Mouse (Mus musculus) lung, embryonic 15.5 days (tissue): Measurements from ENCODE around the gene Hsf2. TPM values are rescaled to one million over a fixed set of nuclear protein-coding genes. Genes with fewer than 3 reads are reported as not detected.
"Not testable (repeated sequence)": the region's sequence is repeated elsewhere in the genome, so short reads cannot be mapped to it uniquely, and the experiment has no call there.

Experiments
- ATAC-seq: fragments of 200-750 bp; cut with Nextera tagmentation; 2 replicates; pipeline ENCODE4 v1.8.0; 2017; ENCODE audit warnings: moderate number of reproducible peaks, borderline replicate concordance; ENCODE audit not compliant: low FRiP score, low TSS enrichment; ENCODE audit errors: extremely low read depth
- H3K27ac ChIP-seq: fragments of 300-500 bp; sonication (generic); 2 replicates; pipeline ENCODE4 v1.5.1; 2015; ENCODE audit warnings: moderate library complexity, mild to moderate bottlenecking, inconsistent platforms
- H3K27me3 ChIP-seq: fragments of 300-500 bp; sonication (generic); 2 replicates; pipeline ENCODE4 v1.6.1; 2015; ENCODE audit warnings: inconsistent platforms
- H3K36me3 ChIP-seq: fragments of 300-500 bp; sonication (generic); 2 replicates; pipeline ENCODE4 v1.6.1; 2015; ENCODE audit warnings: inconsistent platforms
- H3K4me1 ChIP-seq: fragments of 300-500 bp; sonication (generic); 2 replicates; pipeline ENCODE4 v1.6.1; 2015; ENCODE audit warnings: inconsistent platforms
- H3K4me2 ChIP-seq: fragments of 300-500 bp; sonication (generic); 2 replicates; pipeline ENCODE4 v1.6.1; 2015; ENCODE audit warnings: inconsistent platforms, mild to moderate bottlenecking, moderate library complexity
- H3K4me3 ChIP-seq: fragments of 300-500 bp; sonication (generic); 2 replicates; pipeline ENCODE4 v1.5.1; 2015; ENCODE audit warnings: mild to moderate bottlenecking, inconsistent platforms
- H3K9ac ChIP-seq: fragments of 300-500 bp; sonication (generic); 2 replicates; pipeline ENCODE4 v1.6.1; 2015; ENCODE audit warnings: inconsistent platforms
- H3K9me3 ChIP-seq: fragments of 300-500 bp; sonication (generic); 2 replicates; pipeline ENCODE4 v1.6.1; 2016; ENCODE audit warnings: inconsistent platforms
- WGBS: fragments of 180-500 bp; shearing (Covaris S2); methylation state at CpG from one replicate; pipeline ENCODE4 v1.1.7; 2015; 5-methylcytosine and 5-hydroxymethylcytosine counted together
- polyA plus RNA-seq: library from polyadenylated mRNA; unstranded; fragments of >200 nt; fragmentation: Nextera tagmentation; extraction: Ambion mirVana; gene quantifications from 2 replicates; pipeline ENCODE4 v1.2.1, GENCODE M21; 2015

Gene Hsf2
- polyA plus RNA-seq = 23.5 TPM in 2 replicates

GRCm38 (mm10) chr10:57485908-57486541, at the start of gene Hsf2:
Gene Hsf2, plus strand, starts transcription at chr10:57486385.
- no peaks in the 10 kb centered on the region for H3K9me3 ChIP-seq
- WGBS = 1% methylated on average over 48 of the region's 52 CpGs
- H3K4me3 ChIP-seq = peak within 1 kb of the TSS; percentile 83
- H3K4me2 ChIP-seq = peak within 1 kb of the TSS; percentile 59
- peaks cover 8% of the 10 kb centered on the region; the same call in 1 of the 2 replicates for H3K4me1 ChIP-seq
- no peaks in the 10 kb centered on the region for H3K27me3 ChIP-seq
- peak; percentile 100 for ATAC-seq
- peak within 1 kb of the TSS; percentile 97 for H3K27ac ChIP-seq
- H3K9ac ChIP-seq = peak within 1 kb of the TSS; percentile 93
- no peaks in the 10 kb centered on the region for H3K36me3 ChIP-seq

- H3K9ac ChIP-seq = no peak overlapping the region
- peak; percentile 41; the same call in 1 of the 2 replicates for ATAC-seq
- no peaks in the 10 kb centered on the region for H3K9me3 ChIP-seq
- H3K4me3 ChIP-seq = no peak overlapping the region
- 80% methylated on average over 2 of the region's 2 CpGs for WGBS
- no peaks in the 10 kb centered on the region for H3K36me3 ChIP-seq
- no peak overlapping the region for H3K27ac ChIP-seq
- no peaks in the 10 kb centered on the region for H3K4me1 ChIP-seq
- H3K4me2 ChIP-seq = no peak overlapping the region
- H3K27me3 ChIP-seq = no peaks in the 10 kb centered on the region
Observed at GRCm38 (mm10) chr10:57437898-57438297, 48.3 kb upstream of the Hsf2 start.

DNA sequence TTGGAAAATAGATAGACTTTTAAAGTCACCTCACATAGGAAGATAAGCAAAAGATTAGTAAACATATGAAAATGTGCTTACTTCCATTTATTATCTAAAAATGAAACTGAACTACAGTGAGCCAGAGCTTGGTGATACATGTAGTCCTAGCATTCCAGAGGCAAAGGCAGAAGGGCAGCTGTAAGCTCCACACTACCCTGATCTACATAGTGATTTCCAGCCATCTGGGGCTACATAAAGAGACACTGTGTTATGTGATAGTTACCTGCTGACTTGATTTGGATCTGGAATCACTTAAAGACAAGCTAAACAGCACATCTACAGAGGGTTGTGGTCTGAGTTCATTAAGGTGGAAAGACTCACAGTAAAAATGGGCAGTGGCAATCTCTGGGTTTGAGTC, 45.1 kb upstream of the Hsf2 start:
- H3K9ac ChIP-seq = no peak overlapping the region
- no peaks in the 10 kb centered on the region for H3K9me3 ChIP-seq
- ATAC-seq = no peak
- no peak overlapping the region for H3K4me2 ChIP-seq
- no peaks in the 10 kb centered on the region for H3K27me3 ChIP-seq
- H3K4me1 ChIP-seq = no peaks in the 10 kb centered on the region
- no peak overlapping the region for H3K4me3 ChIP-seq
- H3K27ac ChIP-seq = no peak overlapping the region
- no peaks in the 10 kb centered on the region for H3K36me3 ChIP-seq

- Histone ChIP-seq H3K27ac (no peak overlapping the region), H3K4me3 (no peak overlapping the region), H3K36me3 (no peaks in the 10 kb centered on the region), H3K4me2 (no peak overlapping the region), H3K9me3 (no peaks in the 10 kb centered on the region), H3K4me1 (no peaks in the 10 kb centered on the region), H3K27me3 (no peaks in the 10 kb centered on the region), H3K9ac (no peak overlapping the region)
- no peak for ATAC-seq
- WGBS = 65% methylated on average over 8 of the region's 8 CpGs
Observed at GRCm38 (mm10) chr10:57444392-57444791, 41.8 kb upstream of the Hsf2 start.

- no peak for ATAC-seq
- H3K4me3 ChIP-seq = no peak overlapping the region
- no peak overlapping the region for H3K4me2 ChIP-seq
- no peak overlapping the region for H3K9ac ChIP-seq
- H3K27me3 ChIP-seq = no peaks in the 10 kb centered on the region
- no peaks in the 10 kb centered on the region for H3K9me3 ChIP-seq
- no peaks in the 10 kb centered on the region for H3K4me1 ChIP-seq
- H3K36me3 ChIP-seq = no peaks in the 10 kb centered on the region
- H3K27ac ChIP-seq = no peak overlapping the region
- WGBS = 79% methylated on average over 1 of the region's 1 CpGs
Observed at GRCm38 (mm10) chr10:57445655-57446054, 40.5 kb upstream of the Hsf2 start.

DNA sequence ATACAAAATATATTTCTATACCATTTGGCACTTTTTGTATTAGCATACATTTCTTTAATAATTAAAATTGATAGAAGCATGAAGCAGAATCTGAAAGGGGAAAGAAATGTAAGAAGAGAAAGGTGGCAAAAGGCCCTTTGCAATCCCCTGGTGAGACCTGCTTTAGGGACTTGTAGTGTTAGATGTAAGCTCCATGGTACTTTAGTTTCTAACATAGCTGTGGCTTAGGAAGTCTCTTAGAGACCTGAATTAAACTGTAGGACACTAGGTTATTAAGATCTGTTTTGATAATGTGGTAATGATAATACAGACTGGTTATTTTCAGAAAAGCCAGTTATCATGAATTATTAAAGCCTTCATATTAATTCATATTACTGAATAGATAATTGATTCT, 38.5 kb upstream of the Hsf2 start:
- Histone ChIP-seq H3K4me1 (no peaks in the 10 kb centered on the region), H3K4me2 (no peak overlapping the region), H3K4me3 (no peak overlapping the region), H3K36me3 (no peaks in the 10 kb centered on the region), H3K9me3 (no peaks in the 10 kb centered on the region), H3K27me3 (no peaks in the 10 kb centered on the region), H3K9ac (no peak overlapping the region), H3K27ac (no peak overlapping the region)
- ATAC-seq = no peak

GRCm38 (mm10) chr10:57448051-57448716, 38.0 kb upstream of the Hsf2 start:
- no peaks in the 10 kb centered on the region for H3K9me3 ChIP-seq
- H3K27me3 ChIP-seq = no peaks in the 10 kb centered on the region
- no peak for ATAC-seq
- no peaks in the 10 kb centered on the region for H3K36me3 ChIP-seq
- no peaks in the 10 kb centered on the region for H3K4me1 ChIP-seq
- H3K4me3 ChIP-seq = peak overlapping the region; percentile 27
- 2% methylated on average over 19 of the region's 19 CpGs for WGBS
- peak overlapping the region; percentile 37; the same call in 1 of the 2 replicates for H3K4me2 ChIP-seq
- no peak overlapping the region for H3K27ac ChIP-seq
- no peak overlapping the region for H3K9ac ChIP-seq

- H3K9me3 ChIP-seq, H3K4me2 ChIP-seq, H3K4me1 ChIP-seq, ATAC-seq, H3K4me3 ChIP-seq, H3K27ac ChIP-seq, H3K9ac ChIP-seq, H3K27me3 ChIP-seq, H3K36me3 ChIP-seq: not testable (repeated sequence)
- 24% methylated on average over 10 of the region's 10 CpGs for WGBS
Observed at GRCm38 (mm10) chr10:57463298-57463697, 22.9 kb upstream of the Hsf2 start.

DNA sequence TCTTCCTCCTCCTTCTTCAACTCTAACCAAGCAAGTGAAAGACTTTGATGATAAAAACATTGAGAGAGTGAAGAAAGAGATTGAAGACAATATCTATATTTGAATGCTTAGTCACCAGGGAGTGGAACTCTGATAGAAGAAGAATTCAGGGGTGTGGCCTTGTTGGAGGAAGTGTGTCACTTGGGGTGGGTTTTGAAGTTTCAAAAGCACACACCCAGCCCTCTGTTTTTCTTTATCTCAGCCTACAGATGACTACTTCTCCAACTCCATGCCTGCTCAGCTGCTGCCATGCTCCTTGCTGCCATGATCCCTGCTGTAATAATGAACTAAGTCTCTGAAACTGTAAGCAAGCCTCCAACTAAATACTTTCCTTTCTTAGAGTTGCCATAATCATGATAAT, 20.4 kb upstream of the Hsf2 start:
- H3K27me3 ChIP-seq = no peaks in the 10 kb centered on the region
- no peak for ATAC-seq
- no peaks in the 10 kb centered on the region for H3K4me1 ChIP-seq
- no peak overlapping the region for H3K4me2 ChIP-seq
- no peak overlapping the region for H3K4me3 ChIP-seq
- no peak overlapping the region for H3K9ac ChIP-seq
- no peaks in the 10 kb centered on the region for H3K36me3 ChIP-seq
- H3K27ac ChIP-seq = no peak overlapping the region
- no peaks in the 10 kb centered on the region for H3K9me3 ChIP-seq

DNA sequence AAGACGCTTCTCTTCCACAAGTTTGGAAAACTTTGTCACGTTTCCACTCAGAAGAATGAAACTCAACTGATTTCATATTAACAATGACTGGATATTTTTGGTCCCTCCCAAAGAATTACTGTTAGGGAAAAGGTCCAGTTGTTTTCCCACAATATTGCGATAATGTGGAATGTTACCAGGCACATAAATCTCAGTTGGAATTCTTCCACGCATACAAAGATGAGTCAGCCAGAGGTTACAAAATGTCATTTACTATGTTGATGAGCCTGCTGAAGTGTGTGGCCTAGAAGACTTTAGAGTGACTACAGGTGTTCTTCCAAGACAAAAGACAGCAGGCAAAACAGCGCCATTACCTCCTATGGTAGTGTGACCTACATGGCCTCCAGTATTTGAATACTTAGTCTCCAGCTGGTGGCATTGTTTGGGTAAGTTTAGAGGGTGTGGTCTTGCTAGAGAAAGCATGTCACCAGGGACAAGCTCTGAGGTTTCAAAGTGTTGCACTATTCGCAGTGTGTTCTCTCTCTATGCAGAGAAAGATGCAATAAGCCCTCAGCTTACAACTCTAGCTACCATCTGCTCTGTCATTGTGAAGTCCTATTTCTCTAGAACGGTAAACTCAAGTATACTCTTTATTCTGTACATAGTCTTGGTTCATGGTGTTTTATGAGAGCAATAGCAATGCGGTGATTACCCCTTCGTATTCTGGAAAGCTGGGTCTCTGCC, 8.9 kb upstream of the Hsf2 start:
- Histone ChIP-seq H3K36me3 (no peaks in the 10 kb centered on the region), H3K27me3 (no peaks in the 10 kb centered on the region), H3K9ac (no peak overlapping the region), H3K9me3 (no peaks in the 10 kb centered on the region), H3K4me1 (no peaks in the 10 kb centered on the region), H3K27ac (no peak overlapping the region), H3K4me3 (no peak overlapping the region), H3K4me2 (no peak overlapping the region)
- WGBS = 71% methylated on average over 9 of the region's 9 CpGs
- ATAC-seq = no peak

- no peaks in the 10 kb centered on the region for H3K9me3 ChIP-seq
- no peak overlapping the region for H3K4me3 ChIP-seq
- no peak overlapping the region for H3K27ac ChIP-seq
- no peak for ATAC-seq
- 35% methylated on average over 5 of the region's 5 CpGs for WGBS
- no peaks in the 10 kb centered on the region for H3K36me3 ChIP-seq
- H3K9ac ChIP-seq = no peak overlapping the region
- no peak overlapping the region for H3K4me2 ChIP-seq
- no peaks in the 10 kb centered on the region for H3K27me3 ChIP-seq
- H3K4me1 ChIP-seq = no peaks in the 10 kb centered on the region
Observed at GRCm38 (mm10) chr10:57481717-57482116, 4.5 kb upstream of the Hsf2 start.

GRCm38 (mm10) chr10:57484741-57485140, 1.4 kb upstream of the Hsf2 start:
- 80% methylated on average over 3 of the region's 3 CpGs for WGBS
- no peak for ATAC-seq

More at GRCm38 (mm10) chr10:57484741-57485140, 1.4 kb upstream of the Hsf2 start:
- Histone ChIP-seq H3K36me3 (no peaks in the 10 kb centered on the region), H3K4me1 (peaks cover 8% of the 10 kb centered on the region; the same call in 1 of the 2 replicates), H3K27me3 (no peaks in the 10 kb centered on the region), H3K4me2 (no peak overlapping the region), H3K4me3 (no peak overlapping the region), H3K27ac (no peak overlapping the region), H3K9me3 (no peaks in the 10 kb centered on the region), H3K9ac (no peak overlapping the region)
